Mouse (Mus musculus) small intestine, adult 2 months (tissue): Measurements from ENCODE around the gene Wdr81. TPM values are rescaled to one million over a fixed set of nuclear protein-coding genes. Genes with fewer than 3 reads are reported as not detected.

Source experiments
- H3K27ac ChIP-seq: fragments of 200-500 bp; 2 replicates; pipeline ENCODE4 v1.5.1; 2012; ENCODE audit warnings: low read depth, low read length, control low read depth, inconsistent platforms; ENCODE audit not compliant: insufficient read depth
- H3K27me3 ChIP-seq: fragments of 200-500 bp; 2 replicates; pipeline ENCODE4 v1.6.1; 2012; ENCODE audit warnings: mild to moderate bottlenecking, moderate library complexity, low read length, inconsistent platforms; ENCODE audit not compliant: control insufficient read depth, insufficient read depth
- H3K36me3 ChIP-seq: fragments of 200-500 bp; 2 replicates; pipeline ENCODE4 v1.6.1; 2012; ENCODE audit warnings: mild to moderate bottlenecking, low read length, control low read depth, inconsistent platforms; ENCODE audit not compliant: control insufficient read depth, insufficient read depth
- H3K4me1 ChIP-seq: fragments of 200-500 bp; 2 replicates; pipeline ENCODE4 v1.6.1; 2012; ENCODE audit warnings: low read length, inconsistent platforms, mixed read lengths; ENCODE audit not compliant: control insufficient read depth, insufficient read depth, insufficient read length
- H3K4me3 ChIP-seq: fragments of 200-500 bp; 2 replicates; pipeline ENCODE4 v1.5.1; 2012; ENCODE audit warnings: low read depth, mild to moderate bottlenecking, control low read depth, inconsistent platforms, low read length, moderate library complexity
- CTCF ChIP-seq: fragments of 200-500 bp; IDR thresholded peaks from 2 replicates; pipeline ENCODE4 v1.5.1; 2012; ENCODE audit warnings: low read depth, mild to moderate bottlenecking, control low read depth, inconsistent platforms, low read length, moderate library complexity, mixed read lengths; ENCODE audit not compliant: insufficient replicate concordance, insufficient read length; ENCODE audit errors: extremely low read depth
- POLR2A ChIP-seq: fragments of 200-500 bp; IDR thresholded peaks from 2 replicates; pipeline ENCODE4 v1.6.1; 2012; ENCODE audit warnings: low read depth, mild to moderate bottlenecking, control low read depth, inconsistent platforms, low read length, moderate library complexity
- WGBS: fragments of 180-500 bp; shearing (Covaris S2); methylation state at CpG from one replicate; pipeline ENCODE4 v1.1.7; 2018; 5-methylcytosine and 5-hydroxymethylcytosine counted together
- polyA plus RNA-seq: library from polyadenylated mRNA; depleted of rRNA; stranded (reverse); fragments of >200 nt; gene quantifications from 2 replicates; pipeline ENCODE4 v1.2.3, GENCODE M21; 2012

Wdr81 gene
- polyA plus RNA-seq, 1 experiment, result 18.3 TPM

GRCm38 (mm10) chr11:75460844-75461742, 6.6 kb upstream of the Wdr81 start, which contains the start of gene Tlcd2:
Tlcd2 (plus strand) TSS chr11:75461715.
- TF ChIP-seq POLR2A (peak; percentile 100), CTCF (no peak)
- WGBS, result under 1% methylated on average over 46 of the region's 46 CpGs

DNA sequence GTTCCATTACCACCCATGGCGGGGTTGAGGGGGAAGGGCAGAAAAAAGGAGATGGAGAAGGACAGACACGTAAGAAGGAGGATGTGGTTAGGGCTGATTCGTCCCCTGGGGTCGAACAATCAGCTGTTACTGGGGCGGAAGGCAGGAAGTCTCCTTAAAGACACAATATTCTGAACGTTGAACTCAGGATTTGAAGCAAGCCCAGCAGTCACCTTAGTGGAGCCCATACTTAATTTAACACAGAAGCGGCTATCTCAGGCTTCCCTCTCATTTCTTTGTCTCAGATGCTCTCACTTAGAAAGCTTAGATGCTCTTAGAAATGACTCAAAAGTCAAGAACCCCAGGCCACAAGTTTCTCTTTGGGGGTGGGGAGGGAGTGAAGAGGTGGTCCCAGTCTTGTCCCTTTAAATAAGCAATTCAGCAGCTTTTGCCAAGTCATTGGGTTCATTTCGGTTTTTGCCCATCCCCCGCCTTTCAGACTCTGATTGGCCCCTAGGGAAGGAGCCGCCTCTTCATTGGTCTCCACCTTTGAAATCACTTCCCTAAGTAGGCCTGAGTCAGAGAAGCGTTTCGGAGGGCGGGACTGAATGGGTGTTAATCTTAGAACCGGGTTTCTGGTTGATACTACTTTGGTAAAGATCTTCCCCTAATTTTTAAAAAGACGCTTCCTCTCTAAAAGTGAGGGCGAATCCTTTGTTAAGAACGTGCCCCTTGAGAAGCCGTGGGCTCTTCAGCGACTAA, 5.8 kb upstream of the Wdr81 start:
- TF ChIP-seq CTCF, result no peak
- TF ChIP-seq POLR2A, result no peak
- WGBS, result 9% methylated on average over 19 of the region's 19 CpGs
- Histone ChIP-seq H3K4me3 (peak overlapping the region; percentile 66), H3K4me1 (peaks cover 24% of the 10 kb centered on the region), H3K27me3 (no peaks in the 10 kb centered on the region), H3K36me3 (peaks cover 16% of the 10 kb centered on the region), H3K27ac (peak overlapping the region; percentile 100)

More at GRCm38 (mm10) chr11:75460844-75461742, 6.6 kb upstream of the Wdr81 start, which contains the start of gene Tlcd2:
- peaks cover 25% of the 10 kb centered on the region for H3K4me1 ChIP-seq
- no peaks in the 10 kb centered on the region for H3K27me3 ChIP-seq
- H3K36me3 ChIP-seq, result peaks cover 24% of the 10 kb centered on the region
- peak within 1 kb of the TSS; percentile 97 for H3K4me3 ChIP-seq
- peak within 1 kb of the TSS; percentile 100 for H3K27ac ChIP-seq

DNA sequence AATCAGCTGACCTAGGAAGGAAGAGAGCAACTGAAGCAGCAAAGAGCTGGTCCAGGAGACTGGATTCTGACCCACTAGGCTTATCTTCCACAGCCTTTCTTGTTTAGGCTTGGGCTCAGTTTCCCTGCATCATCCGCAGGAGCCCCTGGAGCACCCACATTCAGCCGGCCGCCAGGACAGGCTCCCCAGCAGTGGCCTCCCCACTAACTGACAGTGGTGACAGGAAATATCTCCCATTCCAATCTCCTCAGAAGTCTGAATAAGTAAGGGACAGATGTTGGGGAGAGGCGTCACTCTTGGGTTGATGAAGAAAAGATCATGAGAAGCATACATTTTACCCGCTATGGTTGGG, 5.2 kb upstream of the Wdr81 start:
- Histone ChIP-seq H3K27ac (peak overlapping the region; percentile 100), H3K4me1 (peaks cover 25% of the 10 kb centered on the region), H3K4me3 (no peak overlapping the region), H3K27me3 (no peaks in the 10 kb centered on the region), H3K36me3 (peaks cover 11% of the 10 kb centered on the region)
- 52% methylated on average over 5 of the region's 5 CpGs for WGBS
- TF ChIP-seq CTCF (no peak), POLR2A (no peak)

GRCm38 (mm10) chr11:75459141-75459711, 4.7 kb upstream of the Wdr81 start:
- H3K4me1 ChIP-seq, result peaks cover 24% of the 10 kb centered on the region
- TF ChIP-seq CTCF, result no peak
- no peak for TF ChIP-seq POLR2A
- WGBS, result 53% methylated on average over 5 of the region's 5 CpGs

DNA sequence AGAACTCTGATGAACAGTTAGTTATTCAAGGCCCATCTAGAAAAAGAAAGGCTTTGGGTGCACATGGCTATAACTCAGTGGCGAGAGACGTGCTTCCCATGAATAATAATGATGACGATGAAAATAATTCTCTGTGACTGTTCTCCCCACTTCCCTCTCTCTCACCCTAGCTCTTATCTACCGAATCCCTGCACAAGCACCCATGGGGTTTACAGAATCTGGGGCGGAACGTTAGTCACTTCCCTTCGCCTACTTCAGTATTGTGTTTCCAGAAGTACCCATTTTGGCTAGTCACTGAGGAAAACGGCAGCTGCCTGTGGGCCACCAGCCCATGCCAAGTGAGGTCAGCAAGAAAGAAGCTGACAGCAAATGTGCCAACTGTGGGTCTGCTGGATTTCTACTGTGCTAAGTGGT, 4.1 kb upstream of the Wdr81 start:
- Histone ChIP-seq H3K4me3 (no peak overlapping the region), H3K36me3 (peaks cover 4% of the 10 kb centered on the region), H3K27me3 (no peaks in the 10 kb centered on the region), H3K27ac (peak overlapping the region; percentile 100), H3K4me1 (peaks cover 28% of the 10 kb centered on the region)
- WGBS, result 74% methylated on average over 8 of the region's 8 CpGs
- TF ChIP-seq POLR2A (no peak), CTCF (no peak)

More at GRCm38 (mm10) chr11:75459141-75459711, 4.7 kb upstream of the Wdr81 start:
- peak overlapping the region; percentile 100 for H3K27ac ChIP-seq
- no peaks in the 10 kb centered on the region for H3K27me3 ChIP-seq
- peaks cover 6% of the 10 kb centered on the region for H3K36me3 ChIP-seq
- H3K4me3 ChIP-seq, result no peak overlapping the region

DNA sequence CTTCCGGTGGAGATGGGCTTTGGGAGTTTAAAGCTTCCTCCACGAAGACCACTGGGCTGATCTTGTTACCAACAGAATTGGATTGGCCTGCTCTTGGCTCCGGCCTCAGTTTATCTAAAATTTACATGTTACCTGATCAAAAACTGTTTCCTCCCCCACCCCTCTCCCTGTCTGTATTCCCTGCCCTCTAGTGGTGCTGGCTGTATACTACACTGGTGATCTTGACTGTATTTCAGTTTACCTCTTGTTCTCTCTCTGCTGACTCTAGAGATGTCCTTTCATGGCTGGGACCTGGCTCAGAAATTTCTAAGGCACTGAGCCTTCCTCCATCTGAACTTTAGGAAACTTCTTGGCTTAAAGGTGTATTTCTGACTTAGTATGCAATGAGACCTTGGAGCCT, 3.7 kb upstream of the Wdr81 start:
- no peak overlapping the region for H3K27ac ChIP-seq
- 20% methylated on average over 3 of the region's 3 CpGs for WGBS

More for the DNA sequence above, 3.7 kb upstream of the Wdr81 start:
- Histone ChIP-seq H3K27me3 (no peaks in the 10 kb centered on the region), H3K36me3 (no peaks in the 10 kb centered on the region), H3K4me3 (no peak overlapping the region), H3K4me1 (peaks cover 33% of the 10 kb centered on the region)
- TF ChIP-seq CTCF, result peak; percentile 51; the same call in 1 of the 2 replicates
- no peak for TF ChIP-seq POLR2A
